Mouse (Mus musculus) cerebellum, postnatal 10 days (tissue): ENCODE results near the gene Ston2.
A peak's percentile ranks its signal among the peaks of the same experiment; 100 is the strongest.
"Not testable (repeated sequence)": the region's sequence is repeated elsewhere in the genome, so short reads cannot be mapped to it uniquely, and the experiment has no call there.

Experiments
- DNase-seq, 2 experiments: peaks; one replicate each; pipeline ENCODE4 v3.0.0; 2021; ENCODE audit warnings: mixed read lengths in 2 of 2

Ston2 gene

GRCm38 (mm10) chr12:91788446-91788845 is 259 bp upstream of the Ston2 start:
- DNase-seq, result not testable (repeated sequence)

GRCm38 (mm10) chr12:91786355-91786754 is 1.8 kb downstream of the Ston2 start:
- peak; percentile 20 to 40 for DNase-seq

- DNase-seq, result no peak
Observed at GRCm38 (mm10) chr12:91781432-91781831, 6.8 kb downstream of the Ston2 start.

- no peak for DNase-seq
Observed at GRCm38 (mm10) chr12:91780531-91780930, 7.7 kb downstream of the Ston2 start.

GRCm38 (mm10) chr12:91779004-91779365 is 9.2 kb downstream of the Ston2 start:
- peak; percentile 85 to 87 for DNase-seq

GRCm38 (mm10) chr12:91778211-91779003 is 9.8 kb downstream of the Ston2 start:
- DNase-seq, result peak; percentile 79 to 88

GRCm38 (mm10) chr12:91776342-91776741 is 11.8 kb downstream of the Ston2 start:
- DNase-seq, result no peak

GRCm38 (mm10) chr12:91774811-91775284 is 13.3 kb downstream of the Ston2 start:
- peak in 1 of 2 experiments; percentile 26 for DNase-seq

GRCm38 (mm10) chr12:91768871-91769270 is 19.3 kb downstream of the Ston2 start:
- DNase-seq, result no peak

- no peak for DNase-seq
Observed at GRCm38 (mm10) chr12:91768176-91768575, 20.0 kb downstream of the Ston2 start.

GRCm38 (mm10) chr12:91766338-91767107 is 21.7 kb downstream of the Ston2 start:
- DNase-seq, result peak; percentile 51 to 54

- DNase-seq, result no peak
Observed at GRCm38 (mm10) chr12:91765504-91765903, 22.7 kb downstream of the Ston2 start.

- DNase-seq, result no peak
Observed at GRCm38 (mm10) chr12:91765054-91765453, 23.1 kb downstream of the Ston2 start.

- peak; percentile 62 to 79 for DNase-seq
Observed at GRCm38 (mm10) chr12:91764471-91764870, 23.7 kb downstream of the Ston2 start.

GRCm38 (mm10) chr12:91759836-91760235 is 28.4 kb downstream of the Ston2 start:
- peak; percentile 78 to 81 for DNase-seq

GRCm38 (mm10) chr12:91757854-91758562 is 30.2 kb downstream of the Ston2 start:
- DNase-seq, result no peak

- no peak for DNase-seq
Observed at GRCm38 (mm10) chr12:91756562-91757166, 31.5 kb downstream of the Ston2 start.

GRCm38 (mm10) chr12:91754606-91755005 is 33.6 kb downstream of the Ston2 start:
- peak; percentile 49 to 68 for DNase-seq

- no peak for DNase-seq
Observed at GRCm38 (mm10) chr12:91752711-91753110, 35.5 kb downstream of the Ston2 start.

GRCm38 (mm10) chr12:91751893-91752597 is 36.1 kb downstream of the Ston2 start:
- no peak for DNase-seq

GRCm38 (mm10) chr12:91749543-91750184 is 38.5 kb downstream of the Ston2 start:
- peak; percentile 22 to 39 for DNase-seq
